Mouse (Mus musculus): ENCODE data around the gene Zfp462. TPM values are rescaled to one million over a fixed set of nuclear protein-coding genes. Genes with fewer than 3 reads are reported as not detected.
"Not testable (repeated sequence)": the region's sequence is repeated elsewhere in the genome, so short reads cannot be mapped to it uniquely, and the experiment has no call there.

Zfp462 gene
- polyA plus RNA-seq, 1 experiment from 2014 or later, result 13.6 TPM

DNA sequence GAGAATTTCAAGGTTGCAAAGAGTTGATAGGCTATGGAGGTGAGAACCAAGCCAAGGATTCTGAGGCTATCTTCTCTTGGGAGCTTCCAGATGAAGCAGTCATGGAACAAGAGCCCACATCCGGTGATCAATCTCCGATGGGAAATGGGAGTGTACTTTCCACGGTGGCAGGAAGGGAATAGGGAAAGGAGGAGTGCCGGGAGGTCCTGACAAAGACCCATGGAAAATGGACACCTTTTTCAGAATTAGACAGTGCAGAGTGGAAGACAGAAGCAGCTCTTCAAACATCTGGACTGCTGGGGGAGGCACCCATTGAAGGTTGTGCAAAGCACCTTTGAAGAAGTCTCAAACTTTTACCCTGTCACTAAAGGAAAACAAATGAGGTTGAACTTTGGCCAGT is 41.8 kb downstream of the Zfp462 start:
- Histone ChIP-seq H3K9me3 (no peaks in the 10 kb centered on the region), H3K27me3 (ENCODE audit: poor library complexity, severe bottlenecking) (no peaks in the 10 kb centered on the region), H3K27ac (no peak overlapping the region), H3K4me1 (peaks cover 16% of the 10 kb centered on the region), H3K4me3 (no peak overlapping the region), H3K36me3 (replicated peaks) (peaks cover 82% of the 10 kb centered on the region)
- DNase-seq (ENCODE audit: extremely low spot score, low spot score), result no peak
- 86% methylated on average over 4 of the region's 4 CpGs for WGBS

DNA sequence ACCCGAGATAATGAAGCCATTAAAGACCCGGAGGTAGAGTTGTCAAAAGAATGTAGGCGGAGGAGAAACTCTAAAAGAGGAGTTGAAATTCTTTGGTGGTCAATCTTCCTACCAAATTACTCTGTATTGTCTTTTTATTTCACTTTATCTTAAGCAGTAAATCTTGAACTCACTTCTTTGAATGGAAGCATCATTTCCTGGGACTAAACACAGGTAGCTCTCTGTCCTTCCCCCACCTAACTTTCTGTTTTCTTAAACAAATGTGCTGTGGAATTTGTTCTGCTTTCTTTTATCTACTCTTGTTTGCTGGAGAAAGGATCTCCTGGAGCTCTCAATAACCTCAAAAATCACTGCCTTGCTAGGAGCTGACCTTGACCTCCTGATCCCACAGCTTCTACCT is 42.4 kb downstream of the Zfp462 start:
- peaks cover 82% of the 10 kb centered on the region for H3K36me3 ChIP-seq (replicated peaks)
- DNase-seq (ENCODE audit: extremely low spot score, low spot score), result no peak
- no peaks in the 10 kb centered on the region for H3K27me3 ChIP-seq (ENCODE audit: poor library complexity, severe bottlenecking)
- H3K9me3 ChIP-seq, result no peaks in the 10 kb centered on the region
- H3K27ac ChIP-seq, result no peak overlapping the region
- WGBS, result 60% methylated on average over 3 of the region's 3 CpGs
- H3K4me1 ChIP-seq, result peaks cover 16% of the 10 kb centered on the region
- no peak overlapping the region for H3K4me3 ChIP-seq

DNA sequence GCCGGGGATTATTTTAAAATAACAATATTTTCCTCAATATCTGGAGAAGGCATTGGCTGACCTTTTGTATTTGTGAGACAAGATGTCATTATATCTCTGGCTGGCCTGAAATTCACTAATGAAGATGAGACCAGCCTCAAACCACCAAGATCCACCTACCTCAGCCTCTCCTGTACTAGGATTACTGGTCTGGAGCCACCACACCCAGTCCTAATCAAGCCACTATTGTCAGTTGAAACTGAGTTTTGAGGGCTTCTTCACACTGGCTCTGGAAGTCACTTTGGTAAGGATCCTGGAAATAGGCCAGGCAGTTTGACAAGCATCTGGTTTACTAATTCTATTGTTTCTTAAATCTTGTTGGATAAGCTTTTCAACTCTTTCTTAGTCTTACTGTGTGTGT is 43.1 kb downstream of the Zfp462 start:
- WGBS, result 91% methylated on average over 1 of the region's 1 CpGs
- H3K4me1 ChIP-seq, result peaks cover 16% of the 10 kb centered on the region
- no peak for DNase-seq (ENCODE audit: extremely low spot score, low spot score)
- H3K4me3 ChIP-seq, result no peak overlapping the region
- H3K36me3 ChIP-seq (replicated peaks), result peaks cover 82% of the 10 kb centered on the region
- no peaks in the 10 kb centered on the region for H3K9me3 ChIP-seq
- no peak overlapping the region for H3K27ac ChIP-seq
- H3K27me3 ChIP-seq (ENCODE audit: poor library complexity, severe bottlenecking), result no peaks in the 10 kb centered on the region

DNA sequence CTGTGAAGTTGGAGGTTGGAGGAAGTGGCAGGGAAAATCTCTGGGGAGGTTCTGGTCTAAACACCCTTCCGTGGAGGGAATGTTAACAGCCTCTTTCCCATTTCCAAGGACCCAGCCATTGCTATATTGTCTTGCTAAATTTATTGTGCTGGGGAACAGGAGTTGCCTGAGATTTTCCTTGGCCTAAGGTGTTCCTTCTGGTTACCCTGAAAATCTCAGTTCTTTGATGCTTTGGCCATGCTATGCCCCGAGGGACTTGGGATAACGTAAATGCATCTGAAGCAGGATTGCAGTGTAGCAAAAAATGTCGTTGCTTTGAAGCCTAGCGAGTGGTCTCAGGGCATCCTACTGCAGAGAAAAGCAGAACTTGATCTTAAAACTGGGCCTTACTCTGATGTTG is 47.1 kb downstream of the Zfp462 start:
- 75% methylated on average over 5 of the region's 5 CpGs for WGBS
- no peak for DNase-seq (ENCODE audit: extremely low spot score, low spot score)
- Histone ChIP-seq H3K4me1 (peaks cover 5% of the 10 kb centered on the region), H3K9me3 (no peaks in the 10 kb centered on the region; the same call in 1 of the 2 replicates), H3K27me3 (ENCODE audit: poor library complexity, severe bottlenecking) (no peaks in the 10 kb centered on the region), H3K4me3 (no peak overlapping the region), H3K27ac (no peak overlapping the region), H3K36me3 (replicated peaks) (peaks cover 85% of the 10 kb centered on the region)

DNA sequence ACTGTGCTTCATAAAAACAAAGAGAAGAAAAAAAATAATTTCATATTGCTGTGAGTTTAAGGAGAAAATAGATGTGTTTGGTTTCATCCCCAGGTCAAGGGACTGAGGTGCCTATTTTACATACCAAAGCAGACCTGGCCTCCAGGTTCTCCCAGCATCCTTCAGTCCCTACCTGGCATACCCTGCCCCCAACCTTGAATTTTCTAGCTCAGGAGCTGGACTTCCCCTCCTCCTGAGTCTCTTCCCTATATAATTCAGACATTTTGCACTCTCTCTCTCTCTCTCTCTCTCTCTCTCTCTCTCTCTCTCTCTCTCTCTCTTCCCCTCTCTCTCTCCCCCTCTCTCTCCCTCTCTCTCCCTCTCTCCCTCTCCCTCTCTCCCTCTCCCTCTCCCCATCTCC is 48.2 kb downstream of the Zfp462 start:
- H3K4me3 ChIP-seq; H3K4me1 ChIP-seq; H3K27ac ChIP-seq; DNase-seq (ENCODE audit: extremely low spot score, low spot score); H3K9me3 ChIP-seq; H3K27me3 ChIP-seq (ENCODE audit: poor library complexity, severe bottlenecking): not testable (repeated sequence)
- H3K36me3 ChIP-seq (replicated peaks), result peaks cover 85% of the 10 kb centered on the region

DNA sequence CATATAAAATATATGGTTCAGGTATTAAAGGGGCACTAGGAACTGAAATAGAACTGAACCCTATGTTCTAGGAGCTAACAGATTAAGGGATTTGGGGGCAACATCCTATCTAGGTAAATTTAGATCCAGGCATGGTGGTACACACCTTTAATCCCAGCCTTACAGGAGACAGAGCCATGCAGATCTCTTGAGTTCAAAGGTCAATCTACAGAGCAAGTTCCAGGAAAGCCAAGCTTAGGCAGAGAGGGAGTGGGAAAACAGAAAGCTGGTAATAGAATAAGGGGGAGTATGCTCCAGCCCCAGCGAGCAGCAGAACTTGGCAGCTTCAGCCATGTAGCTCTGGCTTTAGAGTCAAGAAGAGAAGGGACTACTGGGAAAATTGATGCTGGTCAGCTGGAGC is 50.4 kb downstream of the Zfp462 start:
- peaks cover 95% of the 10 kb centered on the region for H3K36me3 ChIP-seq (replicated peaks)

DNA sequence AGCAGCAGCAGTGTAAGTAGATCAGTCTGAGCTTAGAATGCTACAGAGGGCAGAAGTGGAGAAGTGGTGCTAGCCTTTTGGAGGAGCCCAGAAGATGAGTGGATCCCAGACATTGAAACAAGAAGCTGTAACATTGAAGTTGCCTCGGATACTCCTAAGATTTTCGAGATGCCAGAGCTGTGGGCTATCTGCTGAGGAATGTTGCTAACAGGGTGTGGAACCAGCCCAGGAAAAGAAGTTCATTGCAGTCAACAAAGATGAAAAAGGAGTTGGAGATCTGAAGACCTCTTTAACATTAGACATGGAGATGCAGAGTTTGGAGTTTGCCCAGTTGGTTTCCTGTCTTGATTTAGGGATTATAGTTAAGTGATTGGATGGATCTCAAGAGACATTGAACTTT is 51.2 kb downstream of the Zfp462 start:
- WGBS, result 91% methylated on average over 2 of the region's 2 CpGs
- H3K36me3 ChIP-seq (replicated peaks), result peaks cover 95% of the 10 kb centered on the region

More for the DNA sequence above, 50.4 kb downstream of the Zfp462 start:
- no peaks in the 10 kb centered on the region for H3K27me3 ChIP-seq (ENCODE audit: poor library complexity, severe bottlenecking)
- H3K4me1 ChIP-seq, result peaks cover 5% of the 10 kb centered on the region; the same call in 1 of the 2 replicates
- H3K4me3 ChIP-seq, result no peak overlapping the region
- DNase-seq (ENCODE audit: extremely low spot score, low spot score), result no peak
- no peaks in the 10 kb centered on the region; the same call in 1 of the 2 replicates for H3K9me3 ChIP-seq
- 92% methylated on average over 1 of the region's 1 CpGs for WGBS
- no peak overlapping the region for H3K27ac ChIP-seq

DNA sequence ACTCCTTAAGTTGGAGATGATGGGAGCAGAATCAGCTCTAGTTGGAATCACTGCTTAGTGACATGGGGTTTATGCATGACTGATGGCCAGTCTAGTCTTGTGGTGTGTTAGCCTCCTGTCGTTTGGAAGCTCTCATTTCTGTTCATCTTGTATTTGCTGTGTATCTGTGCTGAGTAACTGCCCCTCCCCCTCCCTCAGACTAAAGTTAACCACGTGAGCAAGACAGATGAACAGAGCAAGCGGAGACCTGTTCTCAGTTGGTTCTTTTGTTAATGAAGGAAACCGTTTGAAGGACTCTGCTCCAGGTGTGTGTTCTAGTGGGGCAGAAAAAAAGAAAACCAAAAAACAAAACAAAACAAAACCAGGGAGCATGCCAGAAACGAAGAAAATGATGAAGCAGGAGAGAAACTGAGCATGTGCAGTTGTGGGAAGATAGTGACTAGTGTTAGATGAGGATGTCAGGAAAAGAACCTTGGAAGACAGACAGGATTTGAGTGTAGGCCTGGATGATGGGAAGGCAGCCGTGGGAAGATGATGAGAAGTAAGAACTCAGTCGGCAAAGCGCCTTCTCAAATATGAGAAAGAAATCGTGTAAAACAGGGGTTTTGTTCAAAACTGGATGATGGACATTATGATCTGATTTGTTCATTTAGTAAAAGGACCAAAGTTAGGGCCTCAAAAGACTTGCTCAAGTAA is 53.4 kb downstream of the Zfp462 start:
- no peaks in the 10 kb centered on the region for H3K27me3 ChIP-seq (ENCODE audit: poor library complexity, severe bottlenecking)
- no peak for DNase-seq (ENCODE audit: extremely low spot score, low spot score)
- 86% methylated on average over 9 of the region's 9 CpGs for WGBS
- no peak overlapping the region for H3K4me3 ChIP-seq
- H3K4me1 ChIP-seq, result peaks cover 16% of the 10 kb centered on the region
- H3K9me3 ChIP-seq, result no peaks in the 10 kb centered on the region; the same call in 1 of the 2 replicates
- peaks cover 95% of the 10 kb centered on the region for H3K36me3 ChIP-seq (replicated peaks)
- H3K27ac ChIP-seq, result no peak overlapping the region

More for the DNA sequence above, 51.2 kb downstream of the Zfp462 start:
- DNase-seq (ENCODE audit: extremely low spot score, low spot score), result no peak
- H3K4me3 ChIP-seq, result no peak overlapping the region
- H3K27me3 ChIP-seq (ENCODE audit: poor library complexity, severe bottlenecking), result no peaks in the 10 kb centered on the region
- no peaks in the 10 kb centered on the region; the same call in 1 of the 2 replicates for H3K9me3 ChIP-seq
- H3K27ac ChIP-seq, result no peak overlapping the region
- peaks cover 5% of the 10 kb centered on the region; the same call in 1 of the 2 replicates for H3K4me1 ChIP-seq

DNA sequence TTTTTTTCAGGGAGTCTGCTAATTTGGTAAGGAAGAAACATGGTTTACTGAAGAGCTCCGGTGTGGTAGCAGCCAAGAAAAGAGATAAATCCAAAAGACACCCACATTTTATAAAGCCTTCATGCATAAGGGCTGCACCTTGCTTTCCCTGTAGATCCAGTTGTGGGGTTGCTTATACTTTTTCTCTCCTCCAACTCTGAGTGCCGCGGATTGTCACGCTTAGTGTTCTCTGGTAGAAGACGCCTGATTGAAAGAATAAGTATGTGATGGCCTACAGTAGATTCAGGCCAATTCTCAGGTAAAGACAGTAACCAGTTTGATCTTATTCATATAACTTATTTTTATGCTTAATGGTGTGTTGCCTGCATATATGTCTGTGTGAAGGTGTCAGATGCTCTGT is 54.7 kb downstream of the Zfp462 start:
- Histone ChIP-seq H3K9me3 (no peaks in the 10 kb centered on the region; the same call in 1 of the 2 replicates), H3K27me3 (ENCODE audit: poor library complexity, severe bottlenecking) (no peaks in the 10 kb centered on the region), H3K4me1 (peaks cover 29% of the 10 kb centered on the region), H3K4me3 (no peak overlapping the region), H3K36me3 (replicated peaks) (peaks cover 95% of the 10 kb centered on the region), H3K27ac (no peak overlapping the region)
- no peak for DNase-seq (ENCODE audit: extremely low spot score, low spot score)
- 97% methylated on average over 5 of the region's 5 CpGs for WGBS

DNA sequence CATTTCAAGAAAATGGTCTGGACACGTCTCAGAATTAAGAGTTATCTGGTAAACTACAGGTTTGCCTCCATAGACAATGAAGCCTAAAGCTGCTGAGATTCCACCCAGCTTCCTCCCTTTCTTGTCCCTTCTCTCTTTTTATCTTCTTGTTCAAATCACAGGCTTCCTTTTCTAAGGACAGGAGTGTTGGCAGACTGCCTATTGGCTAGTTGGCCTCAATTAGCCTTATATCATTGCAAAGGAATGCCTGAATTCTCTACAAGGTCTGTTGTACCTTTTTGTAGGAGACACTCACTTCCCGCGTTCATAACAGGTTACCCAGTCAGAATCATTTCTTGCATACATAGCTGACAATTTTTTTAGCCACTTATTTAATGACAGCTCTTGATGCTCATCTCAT is 56.5 kb downstream of the Zfp462 start:
- no peak overlapping the region for H3K27ac ChIP-seq
- H3K36me3 ChIP-seq (replicated peaks), result peaks cover 87% of the 10 kb centered on the region
- H3K27me3 ChIP-seq (ENCODE audit: poor library complexity, severe bottlenecking), result no peaks in the 10 kb centered on the region
- H3K4me3 ChIP-seq, result no peak overlapping the region
- peaks cover 47% of the 10 kb centered on the region for H3K4me1 ChIP-seq
- H3K9me3 ChIP-seq, result no peaks in the 10 kb centered on the region; the same call in 1 of the 2 replicates
- no peak for DNase-seq (ENCODE audit: extremely low spot score, low spot score)
- 88% methylated on average over 3 of the region's 3 CpGs for WGBS

DNA sequence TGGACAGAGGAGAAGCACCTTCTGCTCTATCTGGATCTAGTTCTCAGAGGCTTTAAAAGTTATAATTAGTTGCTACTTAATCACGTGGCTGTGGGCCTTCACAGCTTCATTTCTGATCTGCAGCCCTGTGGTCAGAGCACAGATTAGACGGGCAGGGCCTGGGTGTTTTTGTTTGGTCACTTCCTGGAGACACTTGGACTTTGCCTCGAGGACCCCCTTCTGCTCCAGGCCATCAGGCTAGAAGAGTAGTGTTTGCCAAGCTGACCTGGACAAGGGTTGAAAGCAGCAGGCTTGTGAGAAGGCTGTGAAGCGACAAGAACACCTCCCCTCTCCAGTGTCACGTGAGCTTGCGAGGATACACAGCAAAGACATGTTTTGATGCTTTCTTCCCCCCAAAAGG is 58.3 kb downstream of the Zfp462 start:
- Histone ChIP-seq H3K27ac (peak overlapping the region; percentile 88), H3K4me3 (no peak overlapping the region), H3K36me3 (replicated peaks) (peaks cover 87% of the 10 kb centered on the region), H3K27me3 (ENCODE audit: poor library complexity, severe bottlenecking) (no peaks in the 10 kb centered on the region), H3K4me1 (peaks cover 46% of the 10 kb centered on the region), H3K9me3 (no peaks in the 10 kb centered on the region)
- no peak for DNase-seq (ENCODE audit: extremely low spot score, low spot score)
- WGBS, result 76% methylated on average over 6 of the region's 6 CpGs

DNA sequence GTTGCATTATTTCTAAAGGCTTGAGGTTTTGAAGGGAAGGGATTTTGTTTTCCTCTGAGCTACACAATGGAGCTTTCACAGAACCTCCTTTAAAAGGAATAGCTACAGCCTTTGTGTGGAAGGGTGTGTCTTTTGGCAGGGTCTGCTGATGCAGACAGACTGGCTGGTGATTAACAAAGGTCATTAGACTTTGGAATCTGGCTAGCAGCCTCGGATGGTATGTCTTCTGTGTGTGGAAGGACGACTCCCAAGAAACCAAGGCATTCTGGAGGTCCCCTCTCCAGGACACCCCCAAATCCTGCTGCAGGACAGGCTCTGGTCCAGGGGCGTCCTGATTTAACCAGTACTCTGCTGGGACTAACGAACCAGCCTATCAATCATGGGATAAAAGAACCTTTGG is 60.2 kb downstream of the Zfp462 start:
- Histone ChIP-seq H3K27ac (peak overlapping the region; percentile 88), H3K36me3 (replicated peaks) (peaks cover 91% of the 10 kb centered on the region), H3K4me1 (peaks cover 44% of the 10 kb centered on the region), H3K27me3 (ENCODE audit: poor library complexity, severe bottlenecking) (no peaks in the 10 kb centered on the region), H3K4me3 (peak overlapping the region; percentile 32), H3K9me3 (0 out of 2 replicates have a peak, but pooled peaks cover 2% of the 10 kb centered on the region)
- WGBS, result 17% methylated on average over 4 of the region's 4 CpGs
- peak; percentile 47 for DNase-seq (ENCODE audit: extremely low spot score, low spot score)

DNA sequence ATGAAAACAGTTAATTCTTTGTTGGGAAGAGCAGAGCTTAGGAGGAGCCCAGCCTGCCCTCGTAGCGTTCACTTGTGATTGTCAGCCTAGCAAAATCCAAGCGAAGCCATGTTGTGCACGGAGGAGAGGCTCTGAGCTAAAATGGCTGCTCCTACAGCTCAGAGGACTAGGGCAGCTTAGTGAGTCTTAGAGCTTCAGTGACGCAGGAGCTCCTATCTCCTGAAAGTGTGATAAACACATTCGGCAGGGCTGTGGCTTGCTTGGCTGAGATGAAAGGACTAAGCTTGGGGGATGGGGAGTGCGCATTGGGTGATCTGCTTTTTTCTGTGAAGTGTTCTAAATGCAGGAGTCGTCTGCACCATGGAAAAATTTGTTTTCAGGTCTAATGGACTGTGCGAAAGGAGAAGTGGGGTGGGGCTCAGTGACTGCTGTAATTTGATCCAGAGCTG is 60.7 kb downstream of the Zfp462 start:
- H3K27ac ChIP-seq, result peak overlapping the region; percentile 88
- H3K27me3 ChIP-seq (ENCODE audit: poor library complexity, severe bottlenecking), result no peaks in the 10 kb centered on the region
- H3K36me3 ChIP-seq (replicated peaks), result peaks cover 91% of the 10 kb centered on the region
- DNase-seq (ENCODE audit: extremely low spot score, low spot score), result peak; percentile 56
- H3K9me3 ChIP-seq, result 0 out of 2 replicates have a peak, but pooled peaks cover 2% of the 10 kb centered on the region
- 12% methylated on average over 9 of the region's 9 CpGs for WGBS
- H3K4me3 ChIP-seq, result peak overlapping the region; percentile 32
- peaks cover 44% of the 10 kb centered on the region for H3K4me1 ChIP-seq
